Mouse (Mus musculus): Measurements from ENCODE around the gene Dlk2. TPM values are rescaled to one million over a fixed set of nuclear protein-coding genes. Genes with fewer than 3 reads are reported as not detected.

Dlk2 gene
- polyA plus RNA-seq, 1 experiment from 2014 or later = 2.8 TPM

DNA sequence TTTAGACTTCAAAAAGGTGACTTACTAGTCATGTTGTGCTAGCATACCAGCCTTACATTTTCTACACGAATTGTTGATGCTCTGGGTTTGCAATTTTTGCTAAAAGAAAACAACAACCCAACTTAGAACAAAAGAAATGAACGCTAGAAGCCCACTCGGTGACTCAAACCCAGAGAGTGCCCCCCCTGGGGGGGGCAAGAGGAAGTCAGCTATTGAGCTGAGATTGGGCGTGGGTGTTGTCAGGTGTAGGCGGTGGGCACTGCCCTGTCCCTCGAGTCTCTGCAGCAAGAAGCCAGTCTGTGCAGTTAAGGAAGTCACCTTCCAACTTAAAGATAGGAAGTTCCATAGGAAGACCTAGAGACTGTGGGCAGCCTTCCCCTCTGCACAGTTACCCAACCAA is 620 bp upstream of the Dlk2 start:
- Histone ChIP-seq H3K9me3 (ENCODE audit: control insufficient read depth, low read depth, low read length) (no peaks in the 10 kb centered on the region), H3K4me3 (ENCODE audit: low read depth, low read length) (no peak overlapping the region), H3K4me1 (ENCODE audit: control insufficient read depth, insufficient read depth, low read length) (peaks cover 5% of the 10 kb centered on the region; the same call in 1 of the 2 replicates), H3K4me2 (replicated peaks; ENCODE audit: low read depth, low read length) (no peak overlapping the region), H3K27me3 (ENCODE audit: control insufficient read depth, insufficient read depth, low read length) (peaks cover 22% of the 10 kb centered on the region), H3K9ac (replicated peaks; ENCODE audit: low read depth, low read length) (no peak overlapping the region), H3K36me3 (ENCODE audit: control insufficient read depth, insufficient read depth, low read length) (no peaks in the 10 kb centered on the region), H3K27ac (ENCODE audit: low read length) (no peak overlapping the region)
- WGBS = 42% methylated on average over 6 of the region's 6 CpGs
- ATAC-seq (ENCODE audit: insufficient number of reproducible peaks, insufficient read depth, low FRiP score, low read depth) = no peak

DNA sequence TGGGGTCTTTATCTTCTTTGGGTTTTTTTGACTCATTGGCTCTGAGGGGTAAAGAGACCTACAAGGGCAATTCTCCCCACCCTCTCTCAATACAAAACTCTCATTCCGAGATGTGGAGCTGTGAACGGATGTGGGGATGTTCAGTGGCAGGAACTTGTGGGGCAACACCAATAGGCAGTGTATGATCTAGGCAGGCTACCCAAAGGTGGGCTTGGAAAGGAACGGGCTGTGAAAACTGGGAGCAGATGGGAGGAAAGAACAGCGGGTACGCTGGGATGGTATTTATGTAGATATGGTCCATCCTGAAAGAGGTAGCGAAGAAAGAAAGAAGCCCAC is 225 bp upstream of the Dlk2 start:
- Histone ChIP-seq H3K36me3 (ENCODE audit: control insufficient read depth, insufficient read depth, low read length) (no peaks in the 10 kb centered on the region), H3K4me3 (ENCODE audit: low read depth, low read length) (peak overlapping the region; percentile 63), H3K27me3 (ENCODE audit: control insufficient read depth, insufficient read depth, low read length) (peaks cover 22% of the 10 kb centered on the region), H3K9me3 (ENCODE audit: control insufficient read depth, low read depth, low read length) (no peaks in the 10 kb centered on the region), H3K4me1 (ENCODE audit: control insufficient read depth, insufficient read depth, low read length) (peaks cover 5% of the 10 kb centered on the region; the same call in 1 of the 2 replicates), H3K27ac (ENCODE audit: low read length) (no peak overlapping the region), H3K9ac (replicated peaks; ENCODE audit: low read depth, low read length) (no peak overlapping the region), H3K4me2 (replicated peaks; ENCODE audit: low read depth, low read length) (peak overlapping the region; percentile 100)
- WGBS = 9% methylated on average over 6 of the region's 6 CpGs
- ATAC-seq (ENCODE audit: insufficient number of reproducible peaks, insufficient read depth, low FRiP score, low read depth) = no peak

DNA sequence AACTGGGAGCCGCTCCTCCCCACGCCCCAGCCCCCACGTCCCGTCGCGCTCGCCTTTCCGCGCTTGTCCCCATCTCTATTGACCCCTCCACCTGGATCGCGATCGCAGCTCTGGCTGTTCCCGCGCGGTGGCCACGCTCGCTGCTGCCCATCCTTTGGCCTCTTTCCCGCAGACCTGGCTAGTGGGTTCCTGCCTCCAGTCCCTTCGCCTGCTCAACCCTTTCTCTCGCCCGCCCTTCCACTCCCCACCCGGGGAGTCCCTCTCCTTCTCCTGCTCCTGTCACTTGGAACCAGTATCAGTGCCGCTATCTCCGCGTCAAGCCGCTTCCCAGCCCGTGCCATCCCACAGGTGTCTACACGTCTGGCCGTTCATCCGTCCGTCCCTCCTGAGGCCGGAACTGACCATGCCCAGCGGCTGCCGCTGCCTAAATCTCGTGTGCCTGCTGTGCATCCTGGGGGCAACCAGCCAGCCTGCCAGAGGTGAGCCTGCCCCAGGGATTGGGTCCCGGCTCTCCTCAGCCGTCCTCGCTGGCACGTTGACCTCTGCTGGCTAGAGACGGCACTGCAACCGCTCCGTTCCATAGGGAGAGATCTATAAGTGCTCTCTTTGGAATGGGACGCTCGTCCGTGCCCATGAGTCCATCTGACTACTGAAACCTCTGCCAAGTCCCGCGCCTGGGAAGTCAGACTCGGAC is 1.1 kb downstream of the Dlk2 start:
- Histone ChIP-seq H3K4me1 (ENCODE audit: control insufficient read depth, insufficient read depth, low read length) (peaks cover 5% of the 10 kb centered on the region; the same call in 1 of the 2 replicates), H3K4me3 (ENCODE audit: low read depth, low read length) (peak overlapping the region; percentile 63), H3K4me2 (replicated peaks; ENCODE audit: low read depth, low read length) (peak overlapping the region; percentile 100), H3K27me3 (ENCODE audit: control insufficient read depth, insufficient read depth, low read length) (peaks cover 22% of the 10 kb centered on the region), H3K36me3 (ENCODE audit: control insufficient read depth, insufficient read depth, low read length) (no peaks in the 10 kb centered on the region), H3K9ac (replicated peaks; ENCODE audit: low read depth, low read length) (peak overlapping the region; percentile 40; the same call in 1 of the 2 replicates), H3K9me3 (ENCODE audit: control insufficient read depth, low read depth, low read length) (no peaks in the 10 kb centered on the region), H3K27ac (ENCODE audit: low read length) (no peak overlapping the region)
- peak; percentile 79 for ATAC-seq (ENCODE audit: insufficient number of reproducible peaks, insufficient read depth, low FRiP score, low read depth)
- WGBS = under 1% methylated on average over 48 of the region's 48 CpGs

DNA sequence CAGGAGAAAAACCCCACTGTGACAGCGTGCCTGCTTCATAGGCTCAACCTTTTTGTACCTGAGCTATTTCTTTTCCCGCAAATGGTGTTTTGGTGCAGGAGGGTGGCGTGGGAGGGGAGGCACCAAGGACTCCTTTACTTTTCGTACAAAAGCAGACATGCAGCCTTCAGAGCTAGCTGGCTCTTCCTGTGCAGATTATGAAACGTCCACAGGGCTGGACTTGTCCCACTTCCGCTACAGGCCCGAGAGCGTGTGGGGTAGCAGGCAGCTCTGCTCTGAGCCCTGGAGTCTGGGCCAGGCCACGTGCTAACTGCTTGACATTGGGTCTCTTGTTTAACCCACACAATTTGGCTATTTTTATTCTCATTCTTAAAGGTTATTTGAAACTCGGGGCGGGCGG is 4.7 kb downstream of the Dlk2 start:
- Histone ChIP-seq H3K4me2 (replicated peaks; ENCODE audit: low read depth, low read length) (no peak overlapping the region), H3K36me3 (ENCODE audit: control insufficient read depth, insufficient read depth, low read length) (no peaks in the 10 kb centered on the region), H3K4me3 (ENCODE audit: low read depth, low read length) (no peak overlapping the region), H3K27me3 (ENCODE audit: control insufficient read depth, insufficient read depth, low read length) (peaks cover 4% of the 10 kb centered on the region), H3K27ac (ENCODE audit: low read length) (no peak overlapping the region), H3K4me1 (ENCODE audit: control insufficient read depth, insufficient read depth, low read length) (peaks cover 5% of the 10 kb centered on the region; the same call in 1 of the 2 replicates), H3K9me3 (ENCODE audit: control insufficient read depth, low read depth, low read length) (no peaks in the 10 kb centered on the region), H3K9ac (replicated peaks; ENCODE audit: low read depth, low read length) (no peak overlapping the region)
- no peak for ATAC-seq (ENCODE audit: insufficient number of reproducible peaks, insufficient read depth, low FRiP score, low read depth)
- WGBS = 75% methylated on average over 12 of the region's 12 CpGs

DNA sequence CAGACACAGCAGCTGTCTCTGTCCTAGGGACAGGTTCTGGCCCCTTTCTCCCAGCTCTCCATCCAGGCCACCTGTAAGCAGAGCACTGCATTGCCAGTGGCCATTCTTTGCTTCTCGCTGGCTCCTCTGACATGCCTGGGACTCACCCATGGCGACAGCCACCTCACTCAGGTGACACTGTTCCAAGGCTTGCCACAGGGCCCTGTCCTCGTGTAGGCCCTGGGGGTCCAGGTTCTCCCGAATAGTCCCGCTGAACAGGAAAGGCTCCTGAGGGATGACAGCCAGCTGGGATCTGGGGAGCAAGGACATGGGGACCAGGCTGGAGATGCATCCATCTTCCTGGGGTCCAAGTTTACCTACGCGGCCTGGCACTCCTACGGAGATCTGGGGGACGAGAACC is 7.0 kb downstream of the Dlk2 start:
- 89% methylated on average over 9 of the region's 9 CpGs for WGBS
- H3K36me3 ChIP-seq (ENCODE audit: control insufficient read depth, insufficient read depth, low read length) = no peaks in the 10 kb centered on the region
- no peaks in the 10 kb centered on the region for H3K9me3 ChIP-seq (ENCODE audit: control insufficient read depth, low read depth, low read length)
- H3K27ac ChIP-seq (ENCODE audit: low read length) = no peak overlapping the region
- no peak for ATAC-seq (ENCODE audit: insufficient number of reproducible peaks, insufficient read depth, low FRiP score, low read depth)
- H3K27me3 ChIP-seq (ENCODE audit: control insufficient read depth, insufficient read depth, low read length) = no peaks in the 10 kb centered on the region
- H3K4me3 ChIP-seq (ENCODE audit: low read depth, low read length) = no peak overlapping the region
- no peaks in the 10 kb centered on the region for H3K4me1 ChIP-seq (ENCODE audit: control insufficient read depth, insufficient read depth, low read length)
- no peak overlapping the region for H3K4me2 ChIP-seq (replicated peaks; ENCODE audit: low read depth, low read length)
- no peak overlapping the region for H3K9ac ChIP-seq (replicated peaks; ENCODE audit: low read depth, low read length)

DNA sequence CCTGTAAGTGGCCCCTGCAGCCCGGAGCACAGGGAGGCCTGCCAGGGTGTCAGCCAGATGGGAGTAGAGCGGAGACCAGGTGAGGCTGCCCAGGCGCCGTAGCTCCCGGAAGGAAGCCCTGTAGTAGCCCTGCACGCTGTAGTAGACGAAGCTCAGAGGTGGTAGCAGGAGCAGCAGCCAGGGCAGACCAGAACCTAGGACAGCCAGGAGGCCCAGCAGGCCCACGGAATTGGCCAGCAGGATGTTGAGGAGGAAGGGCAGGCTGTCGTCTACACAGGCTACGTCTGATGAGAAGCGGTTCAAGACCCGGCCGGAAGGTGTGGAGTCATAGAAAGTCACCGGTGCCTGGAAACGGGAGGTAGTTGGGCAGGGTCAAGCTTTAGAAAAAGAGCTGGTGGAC is 9.7 kb downstream of the Dlk2 start:
- 91% methylated on average over 15 of the region's 15 CpGs for WGBS
- H3K9ac ChIP-seq (replicated peaks; ENCODE audit: low read depth, low read length) = no peak overlapping the region
- no peak for ATAC-seq (ENCODE audit: insufficient number of reproducible peaks, insufficient read depth, low FRiP score, low read depth)

DNA sequence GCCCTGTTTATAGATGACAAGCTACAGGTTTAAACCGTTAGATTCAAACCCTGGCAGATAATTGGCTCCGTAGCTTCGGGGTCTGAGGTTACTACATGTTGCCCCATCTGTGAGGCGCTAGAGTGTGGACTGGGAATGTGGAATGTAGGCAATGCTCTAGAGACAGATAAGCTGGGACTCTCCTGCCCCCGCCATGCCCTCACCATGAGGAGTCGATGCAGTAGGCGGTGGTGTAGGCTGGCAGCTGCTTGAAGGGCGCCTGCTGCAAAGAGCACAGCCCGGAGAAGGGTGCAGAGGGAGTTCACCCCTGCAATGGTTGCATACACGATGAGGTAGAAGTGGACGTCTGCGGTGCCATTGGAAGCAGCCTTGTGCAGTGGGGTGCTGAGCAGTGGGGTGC is 12.6 kb downstream of the Dlk2 start:
- 78% methylated on average over 12 of the region's 12 CpGs for WGBS
- no peak overlapping the region for H3K9ac ChIP-seq (replicated peaks; ENCODE audit: low read depth, low read length)
- H3K9me3 ChIP-seq (ENCODE audit: control insufficient read depth, low read depth, low read length) = no peaks in the 10 kb centered on the region
- ATAC-seq (ENCODE audit: insufficient number of reproducible peaks, insufficient read depth, low FRiP score, low read depth) = no peak
- H3K4me2 ChIP-seq (replicated peaks; ENCODE audit: low read depth, low read length) = no peak overlapping the region
- no peaks in the 10 kb centered on the region for H3K4me1 ChIP-seq (ENCODE audit: control insufficient read depth, insufficient read depth, low read length)
- H3K27ac ChIP-seq (ENCODE audit: low read length) = no peak overlapping the region
- no peaks in the 10 kb centered on the region for H3K36me3 ChIP-seq (ENCODE audit: control insufficient read depth, insufficient read depth, low read length)
- H3K27me3 ChIP-seq (ENCODE audit: control insufficient read depth, insufficient read depth, low read length) = no peaks in the 10 kb centered on the region
- no peak overlapping the region for H3K4me3 ChIP-seq (ENCODE audit: low read depth, low read length)

More for the DNA sequence above, 9.7 kb downstream of the Dlk2 start:
- Histone ChIP-seq H3K9me3 (ENCODE audit: control insufficient read depth, low read depth, low read length) (no peaks in the 10 kb centered on the region), H3K4me1 (ENCODE audit: control insufficient read depth, insufficient read depth, low read length) (no peaks in the 10 kb centered on the region), H3K4me2 (replicated peaks; ENCODE audit: low read depth, low read length) (no peak overlapping the region), H3K27ac (ENCODE audit: low read length) (no peak overlapping the region), H3K36me3 (ENCODE audit: control insufficient read depth, insufficient read depth, low read length) (no peaks in the 10 kb centered on the region), H3K27me3 (ENCODE audit: control insufficient read depth, insufficient read depth, low read length) (no peaks in the 10 kb centered on the region), H3K4me3 (ENCODE audit: low read depth, low read length) (no peak overlapping the region)

DNA sequence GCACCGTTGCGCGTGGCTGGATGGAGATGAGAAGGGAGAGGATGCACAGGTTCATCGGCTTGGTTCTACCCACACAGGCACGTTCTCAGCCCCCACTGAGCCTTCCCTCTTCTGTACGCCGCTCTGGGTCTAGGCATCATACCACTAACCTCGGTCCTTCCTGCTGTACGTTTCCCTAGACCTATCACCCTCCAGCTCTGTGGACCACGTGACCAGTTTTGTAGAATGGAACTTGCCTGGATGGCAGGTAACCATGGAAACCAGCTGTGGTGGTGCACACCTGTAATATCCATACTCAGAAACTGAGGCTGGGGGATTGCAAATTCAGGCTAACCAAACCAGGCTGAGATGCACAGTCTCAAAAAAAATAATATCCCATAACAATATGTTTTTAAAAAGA is 13.3 kb downstream of the Dlk2 start:
- no peaks in the 10 kb centered on the region for H3K27me3 ChIP-seq (ENCODE audit: control insufficient read depth, insufficient read depth, low read length)
- 91% methylated on average over 10 of the region's 10 CpGs for WGBS

DNA sequence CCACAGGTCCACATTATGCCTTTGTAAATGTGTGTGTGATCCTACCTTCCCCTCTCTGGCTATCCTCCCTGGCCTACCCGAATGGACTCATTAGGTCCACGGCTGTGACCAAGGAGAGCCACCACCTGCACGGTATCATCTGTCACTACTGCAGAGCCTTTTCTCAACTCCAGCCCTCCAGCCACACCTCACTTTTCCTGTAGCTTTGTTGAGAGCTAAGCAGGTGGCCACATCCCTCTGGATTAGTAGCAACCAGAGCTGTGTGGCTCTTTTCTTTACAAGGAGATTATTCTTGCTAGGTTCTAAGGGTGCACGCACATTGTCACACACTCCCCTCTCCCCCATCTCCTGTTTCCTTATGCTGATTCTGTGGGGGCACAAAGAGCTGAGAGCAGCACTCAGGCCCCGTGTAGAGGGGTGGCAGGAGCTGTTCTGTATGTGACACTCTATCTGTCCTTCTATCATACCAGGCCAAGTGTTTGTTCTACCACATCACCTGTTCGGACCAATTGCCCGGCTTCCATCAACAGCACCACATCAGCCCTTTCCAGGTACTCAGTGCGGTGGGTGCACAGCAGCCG is 16.0 kb downstream of the Dlk2 start:
- Histone ChIP-seq H3K27ac (ENCODE audit: low read length) (no peak overlapping the region), H3K36me3 (ENCODE audit: control insufficient read depth, insufficient read depth, low read length) (no peaks in the 10 kb centered on the region), H3K4me3 (ENCODE audit: low read depth, low read length) (no peak overlapping the region), H3K4me1 (ENCODE audit: control insufficient read depth, insufficient read depth, low read length) (no peaks in the 10 kb centered on the region), H3K4me2 (replicated peaks; ENCODE audit: low read depth, low read length) (no peak overlapping the region), H3K27me3 (ENCODE audit: control insufficient read depth, insufficient read depth, low read length) (no peaks in the 10 kb centered on the region), H3K9ac (replicated peaks; ENCODE audit: low read depth, low read length) (no peak overlapping the region), H3K9me3 (ENCODE audit: control insufficient read depth, low read depth, low read length) (no peaks in the 10 kb centered on the region)
- ATAC-seq (ENCODE audit: insufficient number of reproducible peaks, insufficient read depth, low FRiP score, low read depth) = no peak
- 82% methylated on average over 9 of the region's 9 CpGs for WGBS

More for the DNA sequence above, 13.3 kb downstream of the Dlk2 start:
- no peak overlapping the region for H3K4me3 ChIP-seq (ENCODE audit: low read depth, low read length)
- ATAC-seq (ENCODE audit: insufficient number of reproducible peaks, insufficient read depth, low FRiP score, low read depth) = no peak
- H3K9ac ChIP-seq (replicated peaks; ENCODE audit: low read depth, low read length) = no peak overlapping the region
- no peak overlapping the region for H3K4me2 ChIP-seq (replicated peaks; ENCODE audit: low read depth, low read length)
- H3K36me3 ChIP-seq (ENCODE audit: control insufficient read depth, insufficient read depth, low read length) = no peaks in the 10 kb centered on the region
- H3K27ac ChIP-seq (ENCODE audit: low read length) = no peak overlapping the region
- no peaks in the 10 kb centered on the region for H3K9me3 ChIP-seq (ENCODE audit: control insufficient read depth, low read depth, low read length)
- H3K4me1 ChIP-seq (ENCODE audit: control insufficient read depth, insufficient read depth, low read length) = no peaks in the 10 kb centered on the region
